Mouse (Mus musculus) frontal cortex, adult (tissue): ENCODE measurements at regions not wholly inside any gene's neighbourhood (a gene's known extent, or its start where the extent isn't known, plus 50 kb on each side); places are given as distances from the start of the nearest gene placed in this dataset.
A peak's percentile ranks its signal among the peaks of the same experiment; 100 is the strongest.

Experiments used
- ATAC-seq: cut with Nextera tagmentation; 2 replicates; pipeline ENCODE4 v1.9.2; 2017; ENCODE audit warnings: mild to moderate bottlenecking, moderate library complexity, mixed read lengths; ENCODE audit not compliant: low TSS enrichment

- no peak for ATAC-seq
Measured at GRCm38 (mm10) chr14:111971857-111972256, 297.0 kb downstream of the Slitrk5 start.

- ATAC-seq: no peak; the same call in 1 of the 2 replicates
Measured at GRCm38 (mm10) chr14:111995809-111996458, 321.0 kb downstream of the Slitrk5 start.

DNA sequence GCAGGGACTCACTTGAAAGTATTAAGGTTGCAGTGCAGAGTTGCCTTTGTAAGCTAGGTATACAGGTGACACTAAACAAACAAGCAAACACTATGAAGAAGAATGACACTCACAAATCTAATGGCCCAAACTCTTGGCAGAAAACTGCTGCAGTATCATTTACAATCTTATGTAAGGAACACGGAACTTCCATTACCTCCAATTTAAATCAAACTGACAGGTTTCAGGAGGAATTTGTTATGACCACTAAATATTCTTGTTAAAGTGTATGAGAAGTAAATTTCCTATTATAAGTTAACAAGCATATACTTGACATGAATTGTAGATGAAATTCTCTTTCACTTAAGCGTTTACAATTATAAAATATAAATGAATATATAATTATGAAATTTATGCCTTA, 327.2 kb downstream of the Slitrk5 start:
- ATAC-seq: no peak

GRCm38 (mm10) chr14:112002881-112003280, 328.0 kb downstream of the Slitrk5 start:
- ATAC-seq: no peak

DNA sequence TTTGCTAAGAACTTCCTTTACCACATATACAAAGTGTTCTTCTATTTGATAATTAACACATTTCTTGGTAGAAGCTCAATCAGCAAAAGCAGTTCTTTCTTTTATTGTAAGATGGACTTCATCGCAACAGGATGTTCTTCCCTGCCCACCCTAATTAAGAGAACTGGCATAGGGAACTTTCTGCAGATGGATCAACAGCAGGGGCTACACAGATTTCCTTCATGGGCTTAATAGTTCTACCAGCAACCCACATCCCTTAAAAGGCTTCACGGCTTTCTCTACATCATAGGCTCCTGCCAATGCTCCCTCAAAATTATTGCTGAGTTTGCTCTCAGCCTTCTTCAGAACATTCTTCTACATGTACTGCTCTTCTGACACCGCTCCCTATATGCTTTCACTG, 333.8 kb downstream of the Slitrk5 start:
- ATAC-seq: no peak

DNA sequence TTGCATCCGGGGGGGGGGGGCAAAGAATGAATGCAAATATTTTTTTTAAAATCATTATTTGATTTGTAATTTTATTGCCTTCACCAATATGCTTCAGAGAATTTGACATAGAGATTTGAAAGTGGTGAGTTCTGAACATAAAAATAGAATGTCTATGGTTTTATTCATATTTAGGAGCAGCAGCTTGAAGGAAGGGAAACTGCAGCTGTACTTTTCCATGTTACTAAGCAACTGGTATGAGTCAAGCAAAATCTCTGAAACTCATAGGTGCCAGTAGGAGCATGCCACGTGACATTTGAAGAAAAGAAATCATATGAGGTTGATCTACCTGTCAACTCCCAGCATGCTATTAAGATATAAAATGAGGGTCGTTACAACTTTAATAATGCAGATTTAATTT, 354.4 kb downstream of the Slitrk5 start:
- ATAC-seq: peak; percentile 99

DNA sequence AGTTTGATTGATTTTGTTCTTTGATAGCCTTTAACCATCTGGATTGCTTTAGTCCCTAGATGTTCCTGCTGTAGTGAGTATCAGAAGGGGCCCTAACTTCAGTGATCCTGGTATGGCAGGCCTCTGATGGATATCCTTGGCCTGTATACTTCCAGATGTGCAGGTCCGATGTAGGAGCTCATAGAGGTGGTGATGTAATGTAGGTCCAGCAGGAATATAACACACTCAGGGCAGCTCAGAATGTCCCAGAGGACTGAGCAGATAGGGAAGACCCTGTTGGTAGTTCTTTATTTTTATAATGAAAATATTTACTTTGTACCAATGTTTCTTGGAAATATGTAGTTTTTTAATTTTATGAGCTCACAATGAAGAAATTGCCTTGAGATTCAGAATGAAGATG, 400.2 kb downstream of the Slitrk5 start:
- ATAC-seq: no peak
